Mouse (Mus musculus): ENCODE data around the gene Lpcat2.

GRCm38 (mm10) chr8:92815661-92816060, 39.5 kb upstream of the Lpcat2 start:
- no peak for TF ChIP-seq POLR2A (IDR thresholded peaks at IDR 0.05; ENCODE audit: control insufficient read depth in 1 of 2, insufficient read depth in 1 of 2, low read depth in 1 of 2, low read length in 2 of 2, poor library complexity in 1 of 2)
- TF ChIP-seq USF1 (IDR thresholded peaks at IDR 0.05; ENCODE audit: low read depth, low read length), result no peak
- TF ChIP-seq CHD1 (IDR thresholded peaks at IDR 0.05; ENCODE audit: low read depth, low read length), result no peak
- TF ChIP-seq ZC3H11A (IDR thresholded peaks at IDR 0.05; ENCODE audit: low read depth, low read length), result no peak
- no peak for TF ChIP-seq CTCF (IDR thresholded peaks at IDR 0.05 in 2 of 3, conservative IDR thresholded peaks at IDR 0.05 in 1 of 3; ENCODE audit: control insufficient read depth in 1 of 3, insufficient read depth in 1 of 3, low read depth in 2 of 3, low read length in 3 of 3, poor library complexity in 1 of 3, severe bottlenecking in 1 of 3)
- no peak for TF ChIP-seq USF2 (IDR thresholded peaks at IDR 0.05; ENCODE audit: borderline replicate concordance in 1 of 2, insufficient read depth in 1 of 2, low read depth in 1 of 2, low read length in 2 of 2)
- TF ChIP-seq GATA1 (IDR thresholded peaks at IDR 0.05; ENCODE audit: low read depth, low read length), result no peak
- no peak for TF ChIP-seq MYC (IDR thresholded peaks at IDR 0.05; ENCODE audit: low read depth, low read length)
- TF ChIP-seq NRF1 (IDR thresholded peaks at IDR 0.05; ENCODE audit: insufficient read depth, low read depth, low read length, poor library complexity, severe bottlenecking), result no peak
- TF ChIP-seq MAX (IDR thresholded peaks at IDR 0.05; ENCODE audit: low read length), result no peak
- TF ChIP-seq EP300 (IDR thresholded peaks at IDR 0.05; ENCODE audit: low read depth in 1 of 2, low read length in 2 of 2), result no peak
- no peak for TF ChIP-seq ETS1 (IDR thresholded peaks at IDR 0.05; ENCODE audit: low read depth, low read length)
- TF ChIP-seq HCFC1 (IDR thresholded peaks at IDR 0.05; ENCODE audit: low read depth, low read length), result no peak

Measured in MEL (cell line).